Mouse (Mus musculus) kidney, adult 9 months (tissue): Measurements from ENCODE around the gene Pafah2.
A peak's percentile ranks its signal among the peaks of the same experiment; 100 is the strongest.

Experiments used
- DNase-seq: peaks from one replicate; pipeline ENCODE4 v3.0.0; 2022

The Pafah2 gene

GRCm38 (mm10) chr4:134395977-134396825 lies at the start of gene Pafah2:
Gene Pafah2, plus strand, starts transcription at chr4:134396320.
- DNase-seq = peak; percentile 99

- DNase-seq = peak; percentile 89
These were observed 48.0 kb upstream of the Pafah2 start for GRCm38 (mm10) chr4:134348078-134348477.

GRCm38 (mm10) chr4:134348545-134348944 lies 47.6 kb upstream of the Pafah2 start:
- DNase-seq = no peak

GRCm38 (mm10) chr4:134349829-134350228 lies 46.3 kb upstream of the Pafah2 start:
- no peak for DNase-seq

GRCm38 (mm10) chr4:134350641-134351040 lies 45.5 kb upstream of the Pafah2 start:
- no peak for DNase-seq

- DNase-seq = no peak
These were observed 44.5 kb upstream of the Pafah2 start for GRCm38 (mm10) chr4:134351329-134352260.

- DNase-seq = no peak
These were observed 43.8 kb upstream of the Pafah2 start for GRCm38 (mm10) chr4:134352261-134352707.

- no peak for DNase-seq
These were observed 43.2 kb upstream of the Pafah2 start for GRCm38 (mm10) chr4:134352929-134353328.

GRCm38 (mm10) chr4:134353527-134354409 lies 42.4 kb upstream of the Pafah2 start:
- no peak for DNase-seq

GRCm38 (mm10) chr4:134355841-134356452 lies 40.2 kb upstream of the Pafah2 start:
- peak; percentile 94 for DNase-seq

GRCm38 (mm10) chr4:134356591-134357460 lies 39.3 kb upstream of the Pafah2 start:
- peak; percentile 93 for DNase-seq

GRCm38 (mm10) chr4:134357461-134357771 lies 38.7 kb upstream of the Pafah2 start:
- no peak for DNase-seq

- no peak for DNase-seq
These were observed 36.5 kb upstream of the Pafah2 start for GRCm38 (mm10) chr4:134359649-134360048.

- DNase-seq = no peak
These were observed 34.9 kb upstream of the Pafah2 start for GRCm38 (mm10) chr4:134361215-134361614.

- no peak for DNase-seq
These were observed 34.0 kb upstream of the Pafah2 start for GRCm38 (mm10) chr4:134362124-134362523.

GRCm38 (mm10) chr4:134362586-134362985 lies 33.5 kb upstream of the Pafah2 start:
- peak; percentile 67 for DNase-seq

- no peak for DNase-seq
These were observed 30.8 kb upstream of the Pafah2 start for GRCm38 (mm10) chr4:134365280-134365679.

GRCm38 (mm10) chr4:134370649-134371221 lies 25.4 kb upstream of the Pafah2 start:
- DNase-seq = no peak

- no peak for DNase-seq
These were observed 24.7 kb upstream of the Pafah2 start for GRCm38 (mm10) chr4:134371316-134371855.

- DNase-seq = peak; percentile 80
These were observed 23.8 kb upstream of the Pafah2 start for GRCm38 (mm10) chr4:134372294-134372747.
